Mouse (Mus musculus): ENCODE measurements around the gene Pcyox1. TPM values are rescaled to one million over a fixed set of nuclear protein-coding genes. Genes with fewer than 3 reads are reported as not detected.
"Not testable (repeated sequence)": the region's sequence is repeated elsewhere in the genome, so short reads cannot be mapped to it uniquely, and the experiment has no call there.

The Pcyox1 gene
- total and polyA plus RNA-seq, 2 experiments from 2014 or later: 44.5 to 44.7 TPM

GRCm38 (mm10) chr6:86383370-86383769 is 13.6 kb downstream of the Pcyox1 start:
- Histone ChIP-seq H3K27me3 (ENCODE audit: control insufficient read depth, insufficient read depth, low read length) (no peaks in the 10 kb centered on the region), H3K9ac (replicated peaks; ENCODE audit: low read depth, low read length) (no peak overlapping the region), H3K27ac (ENCODE audit: low read depth) (no peak overlapping the region), H3K36me3 (replicated peaks; ENCODE audit: control insufficient read depth, insufficient read depth, low read length) (peaks cover 29% of the 10 kb centered on the region), H3K9me3 (replicated peaks; ENCODE audit: control insufficient read depth, low read length) (no peaks in the 10 kb centered on the region), H3K4me1 (ENCODE audit: control insufficient read depth, insufficient read depth) (no peaks in the 10 kb centered on the region), H3K4me2 (ENCODE audit: low read depth, low read length) (no peak overlapping the region), H3K4me3 (ENCODE audit: low read depth, low read length) (no peak overlapping the region)
- no peak for DNase-seq (ENCODE audit: low spot score)
- TF ChIP-seq CTCF (IDR thresholded peaks at IDR 0.05; ENCODE audit: low read depth) (no peak), EP300 (IDR thresholded peaks at IDR 0.05; ENCODE audit: low read depth) (no peak)
- no peak for ATAC-seq (ENCODE audit: insufficient read depth, low read depth)
- 43% methylated on average over 16 of the region's 16 CpGs for WGBS

DNA sequence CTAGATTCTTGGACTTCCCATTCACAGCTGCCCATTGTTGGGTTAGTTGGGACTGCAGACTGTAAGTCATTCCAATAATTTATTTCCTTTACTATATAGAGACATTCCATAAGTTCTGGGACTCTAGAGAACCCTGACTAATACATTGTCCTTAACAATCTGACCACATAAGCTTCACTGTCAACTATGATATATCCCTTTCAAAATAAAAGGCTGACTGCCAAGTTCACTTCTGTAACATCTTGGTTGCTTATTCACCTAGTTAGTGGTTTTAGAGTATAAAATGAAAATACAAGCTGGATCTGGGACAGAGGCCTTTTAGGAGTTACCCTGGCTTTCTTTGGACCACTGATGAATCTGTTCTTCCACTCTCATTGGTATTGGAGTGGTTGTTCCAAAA is 14.4 kb downstream of the Pcyox1 start:
- H3K27ac ChIP-seq (ENCODE audit: low read depth): no peak overlapping the region
- H3K4me3 ChIP-seq (ENCODE audit: low read depth, low read length): no peak overlapping the region
- no peak overlapping the region for H3K4me2 ChIP-seq (ENCODE audit: low read depth, low read length)
- no peak for DNase-seq (ENCODE audit: low spot score)
- H3K36me3 ChIP-seq (replicated peaks; ENCODE audit: control insufficient read depth, insufficient read depth, low read length): peaks cover 29% of the 10 kb centered on the region
- H3K9me3 ChIP-seq (replicated peaks; ENCODE audit: control insufficient read depth, low read length): no peaks in the 10 kb centered on the region
- ATAC-seq (ENCODE audit: insufficient read depth, low read depth): no peak
- no peak overlapping the region for H3K9ac ChIP-seq (replicated peaks; ENCODE audit: low read depth, low read length)
- TF ChIP-seq CTCF (IDR thresholded peaks at IDR 0.05; ENCODE audit: low read depth): no peak
- TF ChIP-seq EP300 (IDR thresholded peaks at IDR 0.05; ENCODE audit: low read depth): no peak
- H3K4me1 ChIP-seq (ENCODE audit: control insufficient read depth, insufficient read depth): no peaks in the 10 kb centered on the region
- H3K27me3 ChIP-seq (ENCODE audit: control insufficient read depth, insufficient read depth, low read length): no peaks in the 10 kb centered on the region

- H3K9ac ChIP-seq (replicated peaks; ENCODE audit: low read depth, low read length); DNase-seq (ENCODE audit: low spot score); H3K4me2 ChIP-seq (ENCODE audit: low read depth, low read length); H3K4me3 ChIP-seq (ENCODE audit: low read depth, low read length); H3K9me3 ChIP-seq (replicated peaks; ENCODE audit: control insufficient read depth, low read length); H3K27me3 ChIP-seq (ENCODE audit: control insufficient read depth, insufficient read depth, low read length); H3K27ac ChIP-seq (ENCODE audit: low read depth); ATAC-seq (ENCODE audit: insufficient read depth, low read depth); H3K4me1 ChIP-seq (ENCODE audit: control insufficient read depth, insufficient read depth): not testable (repeated sequence)
- 62% methylated on average over 6 of the region's 8 CpGs for WGBS
- H3K36me3 ChIP-seq (replicated peaks; ENCODE audit: control insufficient read depth, insufficient read depth, low read length): peaks cover 39% of the 10 kb centered on the region
These were observed 16.8 kb downstream of the Pcyox1 start for GRCm38 (mm10) chr6:86380112-86380511.

DNA sequence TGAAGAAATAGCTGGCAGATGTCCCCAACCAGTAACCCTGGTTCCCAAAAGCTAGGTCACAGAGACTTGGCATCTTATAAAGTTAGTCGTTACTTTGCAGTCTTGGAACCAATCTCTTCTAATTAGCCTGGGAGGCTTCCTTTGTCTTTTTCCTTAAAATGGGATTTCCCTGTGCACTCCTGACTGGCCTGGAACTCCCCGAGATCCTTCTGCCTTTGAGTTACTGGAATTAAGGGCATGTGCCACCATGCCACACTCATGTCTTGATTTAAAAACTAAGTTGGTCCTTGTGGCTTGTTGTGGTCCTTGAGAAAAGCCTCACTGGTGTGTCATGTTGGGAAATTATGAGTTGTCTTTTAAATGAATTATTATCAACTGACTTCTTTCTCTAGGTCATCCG is 18.6 kb downstream of the Pcyox1 start:
- no peak for TF ChIP-seq CTCF (IDR thresholded peaks at IDR 0.05; ENCODE audit: low read depth)
- no peak for ATAC-seq (ENCODE audit: insufficient read depth, low read depth)
- WGBS: 79% methylated on average over 3 of the region's 3 CpGs

DNA sequence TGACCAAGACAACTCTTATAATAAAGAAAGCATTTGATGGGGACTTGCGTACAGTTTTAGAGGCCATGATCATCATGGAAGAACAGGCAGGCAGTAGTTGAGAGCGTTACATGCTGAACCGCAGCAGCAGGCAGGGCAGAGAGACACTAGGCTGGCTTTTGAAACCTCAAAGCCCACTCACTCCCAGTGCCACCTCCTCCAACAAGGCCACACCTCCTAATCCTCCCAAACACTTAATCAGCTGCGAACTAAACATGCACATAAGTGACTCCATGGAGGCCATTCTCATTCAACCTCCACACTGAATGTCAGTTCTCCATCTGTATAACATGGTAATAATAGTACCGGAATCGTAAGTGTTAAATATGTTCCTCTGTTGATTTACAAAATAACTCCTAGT is 23.4 kb downstream of the Pcyox1 start:
- Histone ChIP-seq H3K27ac (ENCODE audit: low read depth) (no peak overlapping the region), H3K9me3 (replicated peaks; ENCODE audit: control insufficient read depth, low read length) (no peaks in the 10 kb centered on the region), H3K36me3 (replicated peaks; ENCODE audit: control insufficient read depth, insufficient read depth, low read length) (peaks cover 26% of the 10 kb centered on the region), H3K4me3 (ENCODE audit: low read depth, low read length) (no peak overlapping the region), H3K4me2 (ENCODE audit: low read depth, low read length) (no peak overlapping the region), H3K27me3 (ENCODE audit: control insufficient read depth, insufficient read depth, low read length) (no peaks in the 10 kb centered on the region), H3K4me1 (ENCODE audit: control insufficient read depth, insufficient read depth) (peaks cover 14% of the 10 kb centered on the region), H3K9ac (replicated peaks; ENCODE audit: low read depth, low read length) (no peak overlapping the region)
- ATAC-seq (ENCODE audit: insufficient read depth, low read depth) (no peak), DNase-seq (ENCODE audit: low spot score) (no peak)
- no peak for TF ChIP-seq CTCF (IDR thresholded peaks at IDR 0.05; ENCODE audit: low read depth)
- no peak for TF ChIP-seq EP300 (IDR thresholded peaks at IDR 0.05; ENCODE audit: low read depth)
- WGBS: 95% methylated on average over 6 of the region's 6 CpGs

More for the DNA sequence above, 18.6 kb downstream of the Pcyox1 start:
- Histone ChIP-seq H3K4me1 (ENCODE audit: control insufficient read depth, insufficient read depth) (no peaks in the 10 kb centered on the region), H3K36me3 (replicated peaks; ENCODE audit: control insufficient read depth, insufficient read depth, low read length) (peaks cover 39% of the 10 kb centered on the region), H3K27ac (ENCODE audit: low read depth) (no peak overlapping the region), H3K4me3 (ENCODE audit: low read depth, low read length) (no peak overlapping the region), H3K9ac (replicated peaks; ENCODE audit: low read depth, low read length) (no peak overlapping the region), H3K9me3 (replicated peaks; ENCODE audit: control insufficient read depth, low read length) (no peaks in the 10 kb centered on the region), H3K27me3 (ENCODE audit: control insufficient read depth, insufficient read depth, low read length) (no peaks in the 10 kb centered on the region), H3K4me2 (ENCODE audit: low read depth, low read length) (no peak overlapping the region)
- no peak for DNase-seq (ENCODE audit: low spot score)

DNA sequence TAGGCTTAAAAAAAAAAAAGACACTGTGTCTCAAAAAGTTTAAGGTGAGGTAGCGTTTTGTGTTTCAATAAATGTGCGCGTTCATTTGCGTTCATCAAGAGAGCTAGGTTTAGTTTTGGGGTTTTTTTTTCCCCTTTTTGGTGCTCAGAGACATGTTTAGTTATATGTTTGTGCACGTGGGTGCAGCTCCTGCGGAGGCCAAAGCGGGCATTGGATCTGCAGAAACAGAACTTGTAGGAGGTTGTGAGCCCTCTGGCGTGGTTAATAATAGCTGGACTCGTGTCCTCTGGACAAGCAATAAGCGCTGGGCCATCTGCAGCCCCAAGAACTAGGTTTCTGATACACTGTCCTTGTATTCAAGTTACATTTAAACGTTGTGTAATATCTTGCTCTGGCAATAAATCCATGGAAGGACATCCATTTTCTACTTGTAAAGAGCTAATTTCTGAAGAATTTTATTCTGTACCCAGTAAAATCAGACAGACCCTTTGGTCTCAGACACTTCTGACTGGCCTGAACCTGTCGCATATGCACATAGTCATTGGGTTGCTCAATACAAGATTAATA is 24.9 kb downstream of the Pcyox1 start:
- Histone ChIP-seq H3K27ac (ENCODE audit: low read depth) (no peak overlapping the region), H3K4me3 (ENCODE audit: low read depth, low read length) (peak overlapping the region; percentile 65), H3K27me3 (ENCODE audit: control insufficient read depth, insufficient read depth, low read length) (no peaks in the 10 kb centered on the region), H3K9ac (replicated peaks; ENCODE audit: low read depth, low read length) (peak overlapping the region; percentile 65), H3K36me3 (replicated peaks; ENCODE audit: control insufficient read depth, insufficient read depth, low read length) (peaks cover 17% of the 10 kb centered on the region), H3K4me1 (ENCODE audit: control insufficient read depth, insufficient read depth) (peaks cover 15% of the 10 kb centered on the region), H3K9me3 (replicated peaks; ENCODE audit: control insufficient read depth, low read length) (no peaks in the 10 kb centered on the region), H3K4me2 (ENCODE audit: low read depth, low read length) (peak overlapping the region; percentile 72)
- ATAC-seq (ENCODE audit: insufficient read depth, low read depth) (no peak), DNase-seq (ENCODE audit: low spot score) (no peak)
- 5% methylated on average over 12 of the region's 12 CpGs for WGBS
- no peak for TF ChIP-seq EP300 (IDR thresholded peaks at IDR 0.05; ENCODE audit: low read depth)
- TF ChIP-seq CTCF (IDR thresholded peaks at IDR 0.05; ENCODE audit: low read depth): no peak
